Mouse (Mus musculus) layer of hippocampus, adult 8-10 months (tissue): ENCODE measurements at regions not wholly inside any gene's neighbourhood (a gene's known extent, or its start where the extent isn't known, plus 50 kb on each side); places are given as distances from the start of the nearest gene placed in this dataset.

ENCODE experiments used
- DNase-seq, 2 experiments: peaks; one replicate each; pipeline ENCODE4 v3.0.0; 2022; ENCODE audit warnings: low spot score in 2 of 2

DNA sequence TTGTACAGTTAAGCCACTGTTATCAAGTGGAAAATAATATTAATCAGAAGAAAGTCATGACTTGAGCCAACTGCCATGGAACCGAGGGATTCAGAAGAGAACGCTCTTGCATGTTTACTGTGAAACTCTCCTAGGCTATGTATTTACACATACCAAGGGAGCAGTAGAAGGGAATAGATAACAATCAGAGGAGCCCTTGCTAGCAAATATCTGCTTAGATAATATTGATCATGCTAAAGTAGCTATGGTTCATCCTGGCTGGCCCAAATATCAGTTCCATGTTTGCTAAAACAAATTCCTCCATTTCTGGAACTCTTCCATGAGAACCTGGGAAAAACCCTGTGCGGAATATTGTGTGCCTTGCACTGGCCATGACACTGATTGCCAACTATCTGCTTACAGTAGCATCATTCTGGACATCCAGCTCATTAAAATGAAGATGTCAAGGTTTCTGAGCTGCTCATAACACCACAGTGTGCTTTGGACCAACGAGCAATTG is 179.5 kb upstream of the Tmem72 start:
- DNase-seq: no peak

GRCm38 (mm10) chr6:116901816-116902215 is 185.1 kb upstream of the Tmem72 start:
- no peak for DNase-seq

- DNase-seq: no peak
Measured at GRCm38 (mm10) chr6:116902371-116902770, 185.7 kb upstream of the Tmem72 start.

GRCm38 (mm10) chr6:116906426-116907172 is 189.9 kb upstream of the Tmem72 start:
- no peak for DNase-seq

- DNase-seq: no peak
Measured at GRCm38 (mm10) chr6:116910607-116911006, 193.9 kb upstream of the Tmem72 start.

- DNase-seq: no peak
Measured at GRCm38 (mm10) chr6:116912161-116912560, 195.4 kb upstream of the Tmem72 start.

DNA sequence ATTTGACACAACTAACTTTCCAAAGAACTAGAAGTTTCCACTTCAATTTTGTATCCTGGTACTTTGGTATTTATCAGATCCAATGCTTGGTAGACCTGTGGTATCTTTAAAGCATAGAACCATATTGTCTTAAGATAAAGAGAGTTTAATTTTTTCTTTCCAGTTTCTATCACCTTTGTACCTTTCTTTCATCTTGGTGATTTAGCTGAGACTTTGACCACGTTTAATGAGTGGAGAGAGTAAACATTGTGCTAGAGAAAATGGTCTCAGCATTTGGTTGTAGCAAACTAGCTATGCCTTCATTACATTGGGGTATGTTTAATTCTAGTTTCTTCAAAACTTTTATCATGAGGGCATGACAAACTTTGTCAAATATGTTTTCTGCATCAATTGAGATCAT is 197.4 kb upstream of the Tmem72 start:
- no peak for DNase-seq

DNA sequence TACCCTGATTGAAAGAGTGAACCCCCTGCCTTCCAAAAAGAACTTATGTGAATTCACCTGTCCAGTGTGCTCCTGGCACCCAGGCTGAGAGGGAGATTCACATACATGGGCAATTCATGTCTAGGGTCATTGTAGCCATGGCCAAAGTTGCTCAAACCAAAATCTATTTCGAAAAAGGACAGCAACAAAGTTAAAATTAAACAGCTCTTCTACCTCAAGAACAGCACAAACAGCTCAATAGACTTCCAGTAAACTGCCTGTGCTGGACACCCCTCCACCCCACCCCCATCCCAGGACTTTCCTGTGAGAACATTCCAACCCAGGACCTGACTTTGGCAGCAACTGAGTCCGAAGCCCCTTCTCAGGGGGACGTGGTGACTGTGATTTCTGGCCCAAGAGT is 218.3 kb upstream of the Tmem72 start:
- DNase-seq: no peak

DNA sequence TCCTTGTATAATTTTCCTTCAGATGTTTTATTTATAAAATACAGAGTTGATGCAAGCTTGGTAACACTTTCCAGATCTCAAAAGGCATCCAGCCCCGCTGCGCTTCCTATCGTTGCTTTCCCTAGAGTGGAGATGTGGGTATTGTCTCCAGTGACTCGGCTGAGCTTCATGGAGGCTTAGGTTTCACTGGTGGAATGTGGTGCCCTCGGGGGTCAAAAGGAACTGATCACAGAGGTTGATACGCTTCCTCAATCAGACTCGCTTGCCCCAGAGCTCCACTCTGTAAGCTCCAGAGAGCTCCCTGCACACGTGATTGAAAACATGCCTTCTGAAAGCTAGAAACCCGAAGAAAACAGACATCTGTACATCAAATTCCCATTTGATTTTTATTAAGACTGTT is 224.9 kb upstream of the Tmem72 start:
- DNase-seq: no peak

GRCm38 (mm10) chr6:116942696-116943095 is 225.6 kb upstream of the Cxcl12 start:
- DNase-seq: no peak

- no peak for DNase-seq
Measured at GRCm38 (mm10) chr6:116946083-116946732, 222.1 kb upstream of the Cxcl12 start.

DNA sequence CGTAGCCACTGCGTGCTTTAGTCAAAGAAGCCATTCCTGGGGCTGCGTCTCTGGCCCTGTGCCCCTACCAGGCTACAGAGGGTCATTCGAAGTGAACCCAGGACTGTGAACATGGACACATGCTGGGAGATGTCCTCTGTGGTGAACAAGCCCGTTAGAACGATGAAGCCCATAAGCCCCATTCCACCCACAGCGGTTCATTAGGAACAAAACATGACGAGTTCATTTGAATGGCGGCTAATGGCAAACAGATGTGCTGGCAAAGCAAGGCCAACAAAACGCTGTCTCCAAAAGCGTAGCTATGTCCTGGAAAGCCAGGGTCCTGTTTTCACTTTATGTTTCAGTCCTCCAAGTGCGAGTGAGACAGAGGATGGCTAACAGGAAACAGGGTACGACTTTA is 208.7 kb upstream of the Cxcl12 start:
- no peak for DNase-seq

DNA sequence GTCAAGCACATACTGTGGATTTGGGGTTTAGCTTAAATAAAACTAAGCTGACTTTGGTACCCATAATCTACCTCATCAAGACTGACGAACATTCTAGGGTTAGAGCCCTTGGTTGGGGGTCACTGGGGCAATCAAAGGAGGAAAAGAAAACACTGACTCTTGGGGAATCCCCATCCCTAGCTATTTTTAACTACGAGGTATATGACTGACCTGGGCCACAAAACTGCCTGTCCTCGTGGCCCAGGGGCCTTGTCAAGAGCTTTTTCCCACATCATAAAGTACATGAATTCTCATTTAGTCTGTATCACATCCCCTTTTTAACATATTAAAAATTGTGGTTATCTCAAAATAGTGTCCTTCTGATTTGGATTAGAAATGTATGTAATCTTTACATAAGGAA is 207.7 kb upstream of the Cxcl12 start:
- DNase-seq: no peak

DNA sequence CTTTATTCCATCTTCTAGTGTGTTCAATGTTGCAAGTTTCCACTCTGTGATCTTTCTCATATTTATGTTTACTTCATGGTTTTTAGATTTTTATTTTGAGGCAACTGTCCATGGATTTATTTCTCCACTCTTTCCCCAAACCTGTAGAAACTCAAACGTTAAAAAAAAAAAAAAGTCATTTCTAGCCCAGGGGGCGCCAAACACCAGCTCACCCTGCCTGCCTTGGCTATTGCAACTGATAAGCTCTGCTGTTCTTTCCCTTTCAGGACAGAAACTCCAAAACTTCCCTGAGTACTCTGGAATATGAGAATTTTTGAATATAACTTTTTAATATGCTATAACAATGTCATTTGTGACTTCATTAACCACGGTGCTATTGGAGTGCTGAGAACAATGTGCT is 201.9 kb upstream of the Cxcl12 start:
- DNase-seq: no peak

- no peak for DNase-seq
Measured at GRCm38 (mm10) chr6:116969381-116969910, 198.9 kb upstream of the Cxcl12 start.

DNA sequence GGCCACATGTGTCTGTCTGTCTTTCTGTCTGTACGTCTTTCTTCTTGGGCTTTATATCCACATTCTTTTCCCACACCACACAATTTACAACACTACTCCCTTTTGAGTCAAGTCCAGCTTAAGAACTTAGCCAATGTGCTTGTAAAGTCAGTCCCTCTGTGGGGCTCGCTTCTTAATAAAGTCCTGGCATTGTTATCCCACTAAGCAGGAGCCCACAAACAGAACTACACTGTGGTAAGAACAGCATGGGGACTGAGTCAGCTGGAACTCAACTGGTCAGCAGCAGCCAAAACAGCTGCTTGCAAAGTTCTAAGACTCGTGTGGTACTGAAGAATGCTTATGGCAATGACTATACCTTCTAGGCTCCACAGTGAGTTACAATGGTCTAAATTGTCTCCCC is 193.5 kb upstream of the Cxcl12 start:
- DNase-seq: no peak

- no peak for DNase-seq
Measured at GRCm38 (mm10) chr6:116980349-116980995, 187.9 kb upstream of the Cxcl12 start.

DNA sequence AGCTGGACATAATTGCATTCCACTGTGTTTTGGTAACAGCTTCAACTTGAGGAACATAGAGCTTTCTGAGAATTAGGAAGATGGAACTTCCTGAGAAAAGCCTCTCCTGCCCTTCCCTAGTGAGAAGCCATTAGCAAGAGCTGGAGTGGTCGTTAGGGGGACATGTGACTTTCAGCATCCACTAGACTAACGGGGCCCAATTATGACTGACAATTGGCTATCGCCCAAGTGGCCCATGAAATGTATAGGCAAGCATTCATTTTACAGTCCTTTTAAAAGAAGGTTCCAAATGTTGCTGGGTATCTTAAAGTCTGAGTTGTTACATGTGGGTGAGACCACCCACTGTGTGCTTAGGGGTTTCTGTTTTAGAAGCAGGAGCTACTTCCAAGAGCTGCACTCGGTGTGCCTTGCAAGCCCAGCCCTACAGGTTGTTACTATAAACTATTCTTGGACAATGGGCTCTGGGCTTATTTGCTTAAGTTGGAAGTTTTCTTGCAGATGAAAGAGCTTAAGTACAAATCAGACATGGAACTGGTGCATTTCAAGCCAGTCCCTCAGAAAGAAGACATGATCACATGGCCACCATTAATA is 183.1 kb upstream of the Cxcl12 start:
- no peak for DNase-seq

- peak; percentile 11 to 18 for DNase-seq
Measured at GRCm38 (mm10) chr6:116986266-116987000, 181.9 kb upstream of the Cxcl12 start.

DNA sequence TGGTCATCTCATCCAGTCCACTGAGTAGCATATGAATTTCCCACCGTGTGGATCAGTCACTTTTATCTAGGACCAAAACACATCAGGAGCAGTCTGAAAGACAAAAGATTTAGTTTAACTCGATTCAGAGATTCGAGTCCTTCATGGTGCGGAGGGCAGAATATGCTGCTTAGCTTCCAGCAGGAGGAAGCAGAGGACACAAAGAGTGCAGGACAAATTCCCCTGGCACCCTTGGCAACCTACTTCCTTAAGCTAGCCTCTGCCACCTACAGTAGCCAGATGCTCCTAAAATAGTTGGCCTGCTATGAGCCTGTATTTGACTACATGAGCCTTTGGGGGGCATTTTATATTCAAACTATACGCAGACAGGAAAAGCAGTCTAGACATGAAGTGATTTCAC is 181.1 kb upstream of the Cxcl12 start:
- no peak for DNase-seq
